Mouse (Mus musculus) forebrain, embryonic 16.5 days (tissue): ENCODE data around the gene Sap30bp. TPM values are rescaled to one million over a fixed set of nuclear protein-coding genes. Genes with fewer than 3 reads are reported as not detected.

Source experiments
- ATAC-seq: fragments of 200-750 bp; cut with Nextera tagmentation; 2 replicates; pipeline ENCODE4 v1.8.0; 2017; ENCODE audit warnings: mild to moderate bottlenecking, moderate library complexity
- H3K27ac ChIP-seq: fragments of 300-500 bp; sonication (generic); 2 replicates; pipeline ENCODE4 v1.5.1; 2014; ENCODE audit warnings: low read length, control low read depth
- H3K27me3 ChIP-seq: fragments of 300-500 bp; sonication (generic); replicated peaks from 2 replicates; pipeline ENCODE4 v1.6.1; 2014; ENCODE audit warnings: low read length; ENCODE audit not compliant: control insufficient read depth, insufficient read depth
- H3K36me3 ChIP-seq: fragments of 300-500 bp; sonication (generic); 2 replicates; pipeline ENCODE4 v1.6.1; 2014; ENCODE audit not compliant: control insufficient read depth, insufficient read depth
- H3K4me1 ChIP-seq: fragments of 300-500 bp; sonication (generic); replicated peaks from 2 replicates; pipeline ENCODE4 v1.6.1; 2014; ENCODE audit warnings: low read length; ENCODE audit not compliant: control insufficient read depth, insufficient read depth
- H3K4me2 ChIP-seq: fragments of 300-500 bp; sonication (generic); 2 replicates; pipeline ENCODE4 v1.6.1; 2014; ENCODE audit warnings: mild to moderate bottlenecking, low read length, control low read depth
- H3K4me3 ChIP-seq: fragments of 300-500 bp; sonication (generic); replicated peaks from 2 replicates; pipeline ENCODE4 v1.5.1; 2014; ENCODE audit warnings: mild to moderate bottlenecking, low read length, control low read depth
- H3K9ac ChIP-seq: fragments of 300-500 bp; sonication (generic); replicated peaks from 2 replicates; pipeline ENCODE4 v1.6.1; 2014; ENCODE audit warnings: low read depth, low read length, control low read depth
- H3K9me3 ChIP-seq: fragments of 300-500 bp; sonication (generic); 2 replicates; pipeline ENCODE4 v1.6.1; 2016; ENCODE audit warnings: low read length; ENCODE audit not compliant: control insufficient read depth
- WGBS: fragments of 180-500 bp; shearing (Covaris S2); extraction: QIAGEN DNeasy Blood & Tissue Kit; methylation state at CpG from one replicate; pipeline ENCODE4 v1.1.7; 2014; 5-methylcytosine and 5-hydroxymethylcytosine counted together
- polyA plus RNA-seq: library from polyadenylated mRNA; unstranded; fragments of >200 nt; fragmentation: Nextera tagmentation; extraction: Ambion mirVana; gene quantifications from 2 replicates; pipeline ENCODE4 v1.2.1, GENCODE M21; 2015

The Sap30bp gene
- polyA plus RNA-seq, 1 experiment from 2014 or later, result 56.2 TPM

DNA sequence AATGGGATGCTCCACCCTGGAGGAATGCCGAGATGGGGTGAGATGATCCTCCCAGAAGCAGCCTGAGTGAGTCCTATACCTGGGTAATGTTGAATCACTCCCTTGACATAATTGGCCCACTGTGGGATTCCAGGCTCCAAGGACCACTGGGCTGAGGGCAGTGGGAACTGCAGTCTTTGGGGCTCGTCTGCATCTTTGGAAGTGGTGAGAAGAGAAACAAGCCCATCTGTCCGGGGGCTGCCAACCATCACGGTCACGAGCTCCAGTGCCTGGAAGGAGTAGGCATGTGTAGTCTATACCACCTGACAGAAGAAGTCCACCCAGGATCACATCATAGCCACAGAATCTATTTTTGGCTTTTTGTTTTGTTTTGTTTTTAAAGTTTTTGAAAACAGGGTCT lies 77.9 kb downstream of the Sap30bp start:
- H3K27me3 ChIP-seq, result no peaks in the 10 kb centered on the region
- H3K9ac ChIP-seq, result no peak overlapping the region
- H3K4me2 ChIP-seq, result no peak overlapping the region
- no peaks in the 10 kb centered on the region for H3K36me3 ChIP-seq
- H3K9me3 ChIP-seq, result no peaks in the 10 kb centered on the region
- ATAC-seq, result no peak
- peaks cover 18% of the 10 kb centered on the region for H3K4me1 ChIP-seq
- 84% methylated on average over 5 of the region's 5 CpGs for WGBS
- no peak overlapping the region for H3K4me3 ChIP-seq
- H3K27ac ChIP-seq, result no peak overlapping the region

DNA sequence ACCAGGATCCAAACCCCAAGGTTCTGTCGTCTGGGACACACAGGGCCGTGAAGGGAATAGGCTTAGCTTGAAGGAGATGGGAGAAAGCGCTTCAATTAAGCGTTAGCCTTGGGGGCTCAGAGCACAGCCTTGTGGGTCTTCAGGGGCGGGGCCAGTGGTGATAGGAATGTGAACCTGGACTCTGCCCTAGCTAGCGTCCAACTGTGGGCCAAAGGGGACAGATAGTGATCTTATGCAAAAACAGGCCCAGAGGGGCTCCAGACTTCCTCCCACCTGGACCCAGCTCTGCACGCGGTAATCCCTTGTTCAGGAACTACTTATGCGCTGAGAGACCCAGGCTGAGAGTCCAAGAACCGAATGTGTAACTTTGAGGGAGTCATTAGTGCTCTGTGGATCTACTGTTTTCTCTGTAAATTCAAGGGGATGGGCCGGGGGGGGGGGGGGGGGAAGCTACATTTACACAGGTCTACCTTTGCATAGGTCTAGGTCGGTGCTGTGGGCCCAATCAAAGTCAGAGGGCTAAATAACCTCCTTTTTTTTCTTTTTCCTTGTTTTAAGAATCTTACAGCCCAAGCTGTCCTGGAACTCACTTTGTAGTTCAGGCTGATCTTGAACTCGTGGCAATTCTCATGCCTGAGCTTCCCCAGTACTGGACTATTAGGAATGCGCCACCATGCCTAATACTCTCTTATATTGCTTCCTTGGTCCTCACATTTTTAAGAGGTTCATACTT lies 78.6 kb downstream of the Sap30bp start:
- no peaks in the 10 kb centered on the region for H3K9me3 ChIP-seq
- H3K4me3 ChIP-seq, result peak overlapping the region; percentile 70
- peaks cover 18% of the 10 kb centered on the region for H3K4me1 ChIP-seq
- H3K36me3 ChIP-seq, result no peaks in the 10 kb centered on the region
- WGBS, result 25% methylated on average over 14 of the region's 14 CpGs
- H3K27me3 ChIP-seq, result no peaks in the 10 kb centered on the region
- ATAC-seq, result no peak
- no peak overlapping the region for H3K27ac ChIP-seq
- peak overlapping the region; percentile 79 for H3K4me2 ChIP-seq
- H3K9ac ChIP-seq, result peak overlapping the region; percentile 78

DNA sequence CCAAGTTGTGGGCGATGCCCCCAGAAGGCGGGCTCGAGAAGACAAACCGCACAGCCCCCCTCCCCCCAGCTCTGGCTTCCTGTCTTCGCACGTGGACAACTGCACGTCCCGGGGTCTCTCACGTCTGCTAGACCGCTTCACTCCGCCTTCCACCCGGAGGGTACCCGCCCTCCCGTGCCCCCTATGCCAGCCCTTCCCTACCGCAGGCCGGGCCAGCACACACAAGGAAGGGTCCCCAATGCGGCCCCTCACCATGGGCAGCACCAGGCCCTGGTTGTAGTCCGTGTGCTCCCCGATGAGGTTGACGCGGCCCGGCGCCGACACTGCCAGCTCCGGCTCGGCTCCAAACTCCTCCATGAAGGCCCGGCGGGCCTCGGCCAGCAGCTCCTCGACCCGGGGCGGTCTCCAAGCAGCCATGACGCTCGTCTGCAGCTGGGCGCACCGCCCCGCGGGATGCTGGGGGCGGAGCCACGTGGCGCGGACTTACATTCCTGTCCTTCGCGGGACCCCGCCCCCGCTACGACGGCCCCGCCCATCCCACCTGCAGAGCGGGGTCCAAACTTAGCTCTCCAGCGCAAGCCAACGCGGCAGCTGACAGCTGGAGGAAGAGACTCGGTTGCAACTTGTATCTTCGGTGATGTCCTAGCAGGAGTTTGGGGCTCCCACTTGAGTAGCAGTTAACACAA lies 79.3 kb downstream of the Sap30bp start, which contains the start of gene Galk1:
Gene Galk1, minus strand, starts transcription at position 458 of the 686 bp plus-strand sequence.
- H3K4me3 ChIP-seq, result peak within 1 kb of the TSS; percentile 70
- H3K4me1 ChIP-seq, result peaks cover 18% of the 10 kb centered on the region
- ATAC-seq, result peak; percentile 83
- H3K36me3 ChIP-seq, result no peaks in the 10 kb centered on the region
- H3K4me2 ChIP-seq, result peak within 1 kb of the TSS; percentile 79
- no peaks in the 10 kb centered on the region for H3K9me3 ChIP-seq
- H3K9ac ChIP-seq, result peak within 1 kb of the TSS; percentile 78
- peak within 1 kb of the TSS; percentile 67 for H3K27ac ChIP-seq
- under 1% methylated on average over 55 of the region's 55 CpGs for WGBS
- H3K27me3 ChIP-seq, result no peaks in the 10 kb centered on the region

DNA sequence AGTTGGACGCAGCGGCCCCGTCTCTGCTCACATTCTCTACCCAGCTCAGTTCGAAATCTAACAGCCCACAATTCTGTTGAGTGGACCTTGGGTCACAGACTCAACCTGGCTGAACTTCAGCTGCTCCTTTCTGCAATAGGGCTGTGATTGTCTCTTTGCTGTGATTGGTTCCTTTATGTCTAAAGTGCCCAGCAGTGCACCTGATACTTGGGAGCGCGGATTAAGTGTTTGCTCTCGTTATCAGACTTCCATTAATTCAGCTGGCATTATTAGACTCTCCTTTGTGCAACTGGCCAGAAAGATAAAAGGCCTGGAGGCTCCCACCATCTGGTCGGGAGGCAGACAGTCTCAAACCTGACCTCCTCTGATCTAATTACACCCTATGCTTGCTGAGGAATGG lies 81.7 kb downstream of the Sap30bp start:
- WGBS, result 42% methylated on average over 8 of the region's 8 CpGs
- no peak overlapping the region for H3K9ac ChIP-seq

More for the DNA sequence above, 81.7 kb downstream of the Sap30bp start:
- Histone ChIP-seq H3K27me3 (no peaks in the 10 kb centered on the region), H3K4me1 (peaks cover 15% of the 10 kb centered on the region), H3K4me3 (no peak overlapping the region), H3K4me2 (no peak overlapping the region), H3K36me3 (no peaks in the 10 kb centered on the region), H3K27ac (no peak overlapping the region), H3K9me3 (no peaks in the 10 kb centered on the region)
- no peak for ATAC-seq

Other genes with a start within 250 kb of the Sap30bp start
- 188 and 194 TPM in 2 replicates for gene Grb2, start 224.7 kb upstream of the Sap30bp start, polyA plus RNA-seq
- gene Tmem94, start 167.8 kb upstream of the Sap30bp start, polyA plus RNA-seq, result 29.1 and 29.8 TPM in 2 replicates
- 9.1 and 11.2 TPM in 2 replicates for gene Caskin2, start 119.6 kb upstream of the Sap30bp start, polyA plus RNA-seq
- gene Tsen54, start 118.6 kb upstream of the Sap30bp start, polyA plus RNA-seq, result 25.8 and 28.3 TPM in 2 replicates
- 1.3 and 2.0 TPM in 2 replicates for gene Llgl2, start 109.2 kb upstream of the Sap30bp start, polyA plus RNA-seq
- 0.18 TPM in 1 of 2 replicates, not detected in the other for gene Myo15b, start 74.9 kb upstream of the Sap30bp start, polyA plus RNA-seq
- gene Smim5, start 33.3 kb upstream of the Sap30bp start, polyA plus RNA-seq, result 1.2 and 1.8 TPM in 2 replicates
- gene Smim6, start 21.3 kb upstream of the Sap30bp start, polyA plus RNA-seq, result 0.93 and 0.95 TPM in 2 replicates
- 25.6 and 26.0 TPM in 2 replicates for gene Recql5, start 195 bp downstream of the Sap30bp start, polyA plus RNA-seq
- 0.67 and 0.80 TPM in 2 replicates for gene Itgb4, start 41.4 kb downstream of the Sap30bp start, polyA plus RNA-seq
- gene Galk1, start 79.4 kb downstream of the Sap30bp start, polyA plus RNA-seq, result 61.3 and 64.2 TPM in 2 replicates
- 2,318 and 2,532 TPM in 2 replicates for gene H3f3b, start 94.7 kb downstream of the Sap30bp start, polyA plus RNA-seq
- gene Unk, start 97.0 kb downstream of the Sap30bp start, polyA plus RNA-seq, result 37.6 and 42.1 TPM in 2 replicates
- 0.60 and 0.62 TPM in 2 replicates for gene Unc13d, start 144.7 kb downstream of the Sap30bp start, polyA plus RNA-seq
- gene Wbp2, start 153.7 kb downstream of the Sap30bp start, polyA plus RNA-seq, result 162 and 163 TPM in 2 replicates
- gene Trim47, start 193.9 kb downstream of the Sap30bp start, polyA plus RNA-seq, result 6.6 and 8.7 TPM in 2 replicates
- gene Trim65, start 197.8 kb downstream of the Sap30bp start, polyA plus RNA-seq, result 2.0 TPM in 2 replicates
- 65.3 and 75.2 TPM in 2 replicates for gene Mrpl38, start 205.6 kb downstream of the Sap30bp start, polyA plus RNA-seq
- 77.4 and 87.4 TPM in 2 replicates for gene Fbf1, start 234.9 kb downstream of the Sap30bp start, polyA plus RNA-seq